Mouse (Mus musculus): Measurements from ENCODE around the gene Cfap44. TPM values are rescaled to one million over a fixed set of nuclear protein-coding genes. Genes with fewer than 3 reads are reported as not detected.

The Cfap44 gene
- polyA plus RNA-seq, 1 experiment from 2014 or later = 2.9 TPM

DNA sequence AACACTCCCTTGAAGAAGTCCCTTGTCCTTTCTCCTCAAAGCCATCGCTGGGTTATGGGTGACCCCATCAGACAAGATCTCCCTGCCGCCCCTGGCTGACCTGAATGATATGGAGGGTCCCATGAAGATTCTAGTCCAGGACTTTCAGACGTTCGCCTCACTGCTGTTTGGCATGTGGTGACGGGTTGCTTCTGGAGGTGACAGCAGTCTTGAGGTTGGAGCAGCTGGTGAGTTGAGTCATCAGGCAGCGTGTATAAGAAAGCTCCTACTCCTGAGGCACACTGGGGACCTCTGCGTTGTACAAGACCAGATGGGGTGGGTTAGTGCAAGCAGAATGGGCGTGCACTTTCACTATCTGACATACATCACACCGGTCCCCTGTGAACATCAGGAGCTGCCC is 92.0 kb downstream of the Cfap44 start:
- peaks cover 5% of the 10 kb centered on the region for H3K36me3 ChIP-seq (ENCODE audit: control insufficient read depth, insufficient read depth)
- WGBS = 75% methylated on average over 9 of the region's 9 CpGs
- H3K27ac ChIP-seq (ENCODE audit: low read length) = no peak overlapping the region
- no peak for ATAC-seq
- peaks cover 12% of the 10 kb centered on the region for H3K4me1 ChIP-seq (replicated peaks; ENCODE audit: control insufficient read depth, insufficient read depth, low read length)
- no peaks in the 10 kb centered on the region for H3K27me3 ChIP-seq (replicated peaks; ENCODE audit: control insufficient read depth, insufficient read depth, low read length)
- H3K9ac ChIP-seq (replicated peaks; ENCODE audit: low read depth, low read length) = no peak overlapping the region
- H3K4me2 ChIP-seq (ENCODE audit: low read length) = no peak overlapping the region
- no peaks in the 10 kb centered on the region for H3K9me3 ChIP-seq (ENCODE audit: control insufficient read depth, low read length)
- H3K4me3 ChIP-seq (replicated peaks; ENCODE audit: low read length) = no peak overlapping the region

DNA sequence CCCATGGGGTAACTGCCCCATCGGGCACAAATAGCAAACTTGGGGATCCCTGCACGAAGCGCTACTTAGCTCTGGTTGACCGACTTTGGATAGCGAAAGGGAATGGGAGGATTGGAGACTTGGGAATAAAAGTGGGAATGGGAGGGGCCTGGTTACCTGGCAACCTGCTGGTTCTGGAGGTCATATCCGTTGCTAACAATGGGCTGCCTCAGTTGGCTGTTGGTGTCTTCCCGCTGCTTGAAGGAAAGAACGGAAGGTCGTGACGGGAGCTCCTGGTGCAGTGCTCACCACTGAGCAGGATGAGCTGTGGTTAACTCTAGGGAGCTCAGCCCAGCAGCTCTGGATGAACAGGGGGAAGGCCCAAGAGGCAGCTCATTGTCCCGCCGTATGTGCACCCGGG is 92.6 kb downstream of the Cfap44 start:
- Histone ChIP-seq H3K36me3 (ENCODE audit: control insufficient read depth, insufficient read depth) (peaks cover 9% of the 10 kb centered on the region), H3K4me1 (replicated peaks; ENCODE audit: control insufficient read depth, insufficient read depth, low read length) (peaks cover 8% of the 10 kb centered on the region), H3K4me3 (replicated peaks; ENCODE audit: low read length) (no peak overlapping the region), H3K4me2 (ENCODE audit: low read length) (no peak overlapping the region), H3K9me3 (ENCODE audit: control insufficient read depth, low read length) (no peaks in the 10 kb centered on the region), H3K27me3 (replicated peaks; ENCODE audit: control insufficient read depth, insufficient read depth, low read length) (no peaks in the 10 kb centered on the region), H3K9ac (replicated peaks; ENCODE audit: low read depth, low read length) (no peak overlapping the region), H3K27ac (ENCODE audit: low read length) (no peak overlapping the region)
- ATAC-seq = no peak
- 62% methylated on average over 13 of the region's 13 CpGs for WGBS

DNA sequence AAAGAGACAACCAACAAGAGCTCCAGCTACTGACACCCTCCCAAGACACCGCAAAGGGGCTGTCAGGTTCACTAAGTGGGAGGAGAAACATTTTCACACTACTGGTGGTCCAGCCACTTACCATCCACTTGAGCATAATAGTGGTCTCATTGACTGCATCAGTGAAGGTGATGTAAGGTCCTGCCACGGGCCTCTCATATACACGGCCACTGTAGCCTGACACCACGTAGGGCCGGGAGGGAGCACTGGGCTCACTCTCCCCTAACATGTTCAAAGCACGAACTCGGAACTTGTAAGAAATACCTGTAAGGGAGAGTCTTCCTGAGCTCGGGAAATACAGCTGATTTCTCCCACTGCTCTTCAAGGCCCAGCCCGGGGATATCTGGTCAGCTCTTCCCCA is 96.5 kb downstream of the Cfap44 start:
- peaks cover 12% of the 10 kb centered on the region for H3K36me3 ChIP-seq (ENCODE audit: control insufficient read depth, insufficient read depth)
- H3K27ac ChIP-seq (ENCODE audit: low read length) = no peak overlapping the region
- H3K4me3 ChIP-seq (replicated peaks; ENCODE audit: low read length) = no peak overlapping the region
- no peak for ATAC-seq
- H3K9me3 ChIP-seq (ENCODE audit: control insufficient read depth, low read length) = no peaks in the 10 kb centered on the region
- no peak overlapping the region for H3K9ac ChIP-seq (replicated peaks; ENCODE audit: low read depth, low read length)
- H3K27me3 ChIP-seq (replicated peaks; ENCODE audit: control insufficient read depth, insufficient read depth, low read length) = no peaks in the 10 kb centered on the region
- no peak overlapping the region for H3K4me2 ChIP-seq (ENCODE audit: low read length)
- peaks cover 29% of the 10 kb centered on the region for H3K4me1 ChIP-seq (replicated peaks; ENCODE audit: control insufficient read depth, insufficient read depth, low read length)
- WGBS = 86% methylated on average over 9 of the region's 9 CpGs

DNA sequence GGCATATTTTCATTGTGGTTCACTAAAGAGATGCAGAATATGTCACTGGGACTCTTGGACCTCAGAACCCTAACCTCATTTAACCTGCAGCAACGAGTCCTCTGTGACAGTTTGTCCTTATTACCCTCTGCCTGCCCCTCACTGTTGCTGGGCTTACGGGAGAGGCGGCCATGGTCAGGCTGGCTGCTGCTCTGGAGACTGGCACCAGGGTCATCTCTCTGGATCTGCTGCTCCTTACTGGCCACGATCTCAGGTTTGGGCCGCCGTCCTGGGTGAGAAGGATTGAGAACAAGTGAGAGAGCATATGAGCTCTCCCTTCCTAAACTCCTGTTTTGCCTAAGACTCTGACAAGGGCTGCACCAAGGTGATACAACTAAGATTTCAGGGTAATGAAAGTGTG is 97.6 kb downstream of the Cfap44 start:
- Histone ChIP-seq H3K4me1 (replicated peaks; ENCODE audit: control insufficient read depth, insufficient read depth, low read length) (peaks cover 22% of the 10 kb centered on the region), H3K4me3 (replicated peaks; ENCODE audit: low read length) (no peak overlapping the region), H3K27ac (ENCODE audit: low read length) (no peak overlapping the region), H3K9ac (replicated peaks; ENCODE audit: low read depth, low read length) (no peak overlapping the region), H3K36me3 (ENCODE audit: control insufficient read depth, insufficient read depth) (peaks cover 12% of the 10 kb centered on the region), H3K4me2 (ENCODE audit: low read length) (no peak overlapping the region), H3K9me3 (ENCODE audit: control insufficient read depth, low read length) (no peaks in the 10 kb centered on the region), H3K27me3 (replicated peaks; ENCODE audit: control insufficient read depth, insufficient read depth, low read length) (no peaks in the 10 kb centered on the region)
- ATAC-seq = no peak
- 89% methylated on average over 6 of the region's 6 CpGs for WGBS

DNA sequence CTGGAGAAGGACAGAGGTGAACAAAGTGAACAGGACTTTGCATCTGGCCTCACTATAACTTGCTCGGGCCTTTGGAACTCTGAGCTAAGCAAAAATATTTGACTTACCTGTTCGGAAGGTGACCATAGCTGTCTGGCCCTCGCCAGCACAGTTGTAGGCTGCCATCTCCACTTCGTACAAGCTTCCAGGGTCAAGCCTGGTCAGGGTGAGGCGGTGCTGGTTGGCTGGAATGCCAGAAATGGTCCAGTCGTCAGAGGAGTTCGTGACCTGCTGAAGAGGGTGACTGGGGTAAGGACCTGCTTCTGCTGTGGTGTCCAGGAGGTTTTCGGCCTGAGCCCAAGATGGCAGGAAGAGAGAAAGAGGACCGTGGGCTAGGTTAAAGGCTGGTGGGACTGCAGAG is 98.1 kb downstream of the Cfap44 start:
- Histone ChIP-seq H3K4me1 (replicated peaks; ENCODE audit: control insufficient read depth, insufficient read depth, low read length) (peaks cover 22% of the 10 kb centered on the region), H3K9ac (replicated peaks; ENCODE audit: low read depth, low read length) (no peak overlapping the region), H3K4me3 (replicated peaks; ENCODE audit: low read length) (no peak overlapping the region), H3K9me3 (ENCODE audit: control insufficient read depth, low read length) (no peaks in the 10 kb centered on the region), H3K27me3 (replicated peaks; ENCODE audit: control insufficient read depth, insufficient read depth, low read length) (no peaks in the 10 kb centered on the region), H3K36me3 (ENCODE audit: control insufficient read depth, insufficient read depth) (peaks cover 12% of the 10 kb centered on the region), H3K27ac (ENCODE audit: low read length) (peak overlapping the region; percentile 57; the same call in 1 of the 2 replicates), H3K4me2 (ENCODE audit: low read length) (no peak overlapping the region)
- WGBS = 90% methylated on average over 9 of the region's 9 CpGs
- ATAC-seq = no peak

DNA sequence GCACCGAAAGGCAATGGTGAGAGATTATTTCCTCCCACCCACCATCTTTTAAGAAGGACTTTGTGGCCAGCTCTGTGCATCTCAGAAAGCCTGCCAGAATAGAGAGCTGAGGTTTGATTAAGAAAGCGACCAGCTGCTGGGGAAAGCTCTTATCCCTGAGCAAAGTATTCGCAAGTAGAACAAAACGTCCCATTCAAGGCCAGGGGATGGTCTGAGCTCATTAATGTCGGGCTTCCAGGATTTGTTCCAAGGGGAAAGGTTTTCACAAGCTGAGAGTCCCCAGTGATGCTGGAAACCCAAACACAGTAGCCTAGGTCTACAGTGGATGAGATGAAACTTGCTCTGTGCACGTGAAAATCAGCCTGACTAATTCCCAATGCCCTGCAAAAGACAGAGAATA is 99.3 kb downstream of the Cfap44 start:
- peak; percentile 69 for ATAC-seq
- Histone ChIP-seq H3K4me3 (replicated peaks; ENCODE audit: low read length) (no peak overlapping the region), H3K27ac (ENCODE audit: low read length) (peak overlapping the region; percentile 30), H3K9me3 (ENCODE audit: control insufficient read depth, low read length) (no peaks in the 10 kb centered on the region), H3K9ac (replicated peaks; ENCODE audit: low read depth, low read length) (no peak overlapping the region), H3K27me3 (replicated peaks; ENCODE audit: control insufficient read depth, insufficient read depth, low read length) (no peaks in the 10 kb centered on the region), H3K4me1 (replicated peaks; ENCODE audit: control insufficient read depth, insufficient read depth, low read length) (peaks cover 22% of the 10 kb centered on the region), H3K36me3 (ENCODE audit: control insufficient read depth, insufficient read depth) (peaks cover 19% of the 10 kb centered on the region), H3K4me2 (ENCODE audit: low read length) (no peak overlapping the region)
- 3% methylated on average over 6 of the region's 6 CpGs for WGBS

DNA sequence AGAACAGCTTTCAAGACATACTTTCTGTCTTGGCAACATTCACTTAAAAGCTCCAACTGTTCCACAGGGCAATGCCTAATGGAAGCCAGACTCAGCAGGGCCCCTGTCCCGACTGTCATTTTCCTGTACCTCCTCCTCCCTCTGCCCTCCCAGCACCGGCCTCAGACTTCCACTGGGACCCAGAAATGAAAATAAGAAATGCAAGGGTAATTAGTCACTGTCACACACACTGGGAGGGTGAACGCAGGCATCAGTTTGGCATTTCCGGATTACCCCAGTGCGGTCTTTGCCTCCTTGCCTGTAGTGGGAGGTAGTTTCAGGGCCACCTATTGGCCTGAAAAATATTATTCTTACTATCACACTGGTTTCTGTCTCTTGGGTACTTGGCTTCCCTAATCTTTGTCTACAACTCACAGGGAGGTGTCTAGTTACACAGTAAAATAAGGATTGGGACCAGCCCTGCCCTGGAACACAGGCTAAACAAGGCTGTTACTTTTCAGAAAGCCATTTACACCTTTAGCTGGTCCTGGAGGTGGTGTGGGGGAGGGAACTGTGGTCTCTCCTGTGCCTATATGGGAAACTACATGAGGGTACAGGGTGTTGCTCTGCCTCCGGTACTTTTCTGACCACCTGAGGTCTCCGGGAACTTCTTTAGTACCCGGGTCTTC is 100.0 kb downstream of the Cfap44 start:
- WGBS = 24% methylated on average over 8 of the region's 8 CpGs
- peak; percentile 74 for ATAC-seq
- no peak overlapping the region for H3K4me2 ChIP-seq (ENCODE audit: low read length)
- no peak overlapping the region for H3K4me3 ChIP-seq (replicated peaks; ENCODE audit: low read length)
- peak overlapping the region; percentile 20 for H3K27ac ChIP-seq (ENCODE audit: low read length)
- no peaks in the 10 kb centered on the region for H3K27me3 ChIP-seq (replicated peaks; ENCODE audit: control insufficient read depth, insufficient read depth, low read length)
- H3K36me3 ChIP-seq (ENCODE audit: control insufficient read depth, insufficient read depth) = peaks cover 24% of the 10 kb centered on the region
- H3K4me1 ChIP-seq (replicated peaks; ENCODE audit: control insufficient read depth, insufficient read depth, low read length) = peaks cover 22% of the 10 kb centered on the region
- H3K9me3 ChIP-seq (ENCODE audit: control insufficient read depth, low read length) = no peaks in the 10 kb centered on the region
- H3K9ac ChIP-seq (replicated peaks; ENCODE audit: low read depth, low read length) = no peak overlapping the region

DNA sequence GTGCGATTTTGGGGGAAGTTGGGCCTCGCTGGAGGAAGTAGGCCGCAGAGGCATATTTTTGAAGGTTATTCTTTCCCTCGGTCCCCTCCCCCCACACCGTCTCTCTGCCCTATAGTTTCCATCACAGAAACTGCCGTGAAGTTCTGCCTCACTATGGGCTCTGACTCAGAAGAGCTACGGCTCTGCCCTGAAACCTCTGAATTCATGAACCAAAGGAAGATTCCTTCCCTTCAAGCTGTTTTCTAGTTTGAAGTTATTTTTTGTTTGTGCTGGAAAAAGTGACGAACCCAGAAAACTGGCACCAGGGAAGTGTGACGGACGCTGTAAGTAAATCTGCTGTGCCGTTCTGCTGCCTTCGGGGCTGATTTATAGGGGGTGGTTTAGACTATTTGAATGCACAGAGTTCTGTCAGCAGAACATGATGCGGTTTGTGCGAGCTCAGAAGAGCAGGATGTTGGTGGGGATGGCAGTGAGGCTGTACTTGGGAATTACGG is 102.4 kb downstream of the Cfap44 start:
- Histone ChIP-seq H3K9ac (replicated peaks; ENCODE audit: low read depth, low read length) (no peak overlapping the region), H3K4me1 (replicated peaks; ENCODE audit: control insufficient read depth, insufficient read depth, low read length) (peaks cover 22% of the 10 kb centered on the region), H3K4me3 (replicated peaks; ENCODE audit: low read length) (no peak overlapping the region), H3K27me3 (replicated peaks; ENCODE audit: control insufficient read depth, insufficient read depth, low read length) (no peaks in the 10 kb centered on the region), H3K4me2 (ENCODE audit: low read length) (no peak overlapping the region), H3K27ac (ENCODE audit: low read length) (no peak overlapping the region), H3K36me3 (ENCODE audit: control insufficient read depth, insufficient read depth) (peaks cover 21% of the 10 kb centered on the region), H3K9me3 (ENCODE audit: control insufficient read depth, low read length) (no peaks in the 10 kb centered on the region)
- 68% methylated on average over 15 of the region's 15 CpGs for WGBS
- ATAC-seq = no peak

DNA sequence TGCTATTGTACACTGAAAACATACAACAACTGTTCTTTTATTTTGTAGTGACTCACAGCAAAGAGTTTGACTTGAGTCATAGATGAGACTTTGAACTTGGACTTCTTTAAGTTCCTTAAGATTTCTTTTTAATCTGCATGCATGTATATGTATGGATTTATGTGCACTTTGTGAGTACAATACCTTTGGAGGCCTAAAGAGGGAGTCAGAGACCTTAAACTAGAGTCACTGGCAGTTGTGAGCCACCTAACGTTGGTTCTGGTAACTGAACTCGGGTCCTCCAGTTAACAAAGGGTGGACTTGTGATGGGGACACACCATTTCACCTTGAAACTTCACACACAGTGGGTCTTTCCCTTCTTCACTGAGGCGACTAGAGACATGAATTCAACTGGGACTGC is 103.9 kb downstream of the Cfap44 start:
- no peak for ATAC-seq
- Histone ChIP-seq H3K9me3 (ENCODE audit: control insufficient read depth, low read length) (no peaks in the 10 kb centered on the region), H3K27ac (ENCODE audit: low read length) (no peak overlapping the region), H3K4me2 (ENCODE audit: low read length) (no peak overlapping the region), H3K36me3 (ENCODE audit: control insufficient read depth, insufficient read depth) (peaks cover 19% of the 10 kb centered on the region), H3K27me3 (replicated peaks; ENCODE audit: control insufficient read depth, insufficient read depth, low read length) (no peaks in the 10 kb centered on the region), H3K4me3 (replicated peaks; ENCODE audit: low read length) (no peak overlapping the region), H3K4me1 (replicated peaks; ENCODE audit: control insufficient read depth, insufficient read depth, low read length) (peaks cover 22% of the 10 kb centered on the region), H3K9ac (replicated peaks; ENCODE audit: low read depth, low read length) (no peak overlapping the region)
- 95% methylated on average over 3 of the region's 3 CpGs for WGBS

DNA sequence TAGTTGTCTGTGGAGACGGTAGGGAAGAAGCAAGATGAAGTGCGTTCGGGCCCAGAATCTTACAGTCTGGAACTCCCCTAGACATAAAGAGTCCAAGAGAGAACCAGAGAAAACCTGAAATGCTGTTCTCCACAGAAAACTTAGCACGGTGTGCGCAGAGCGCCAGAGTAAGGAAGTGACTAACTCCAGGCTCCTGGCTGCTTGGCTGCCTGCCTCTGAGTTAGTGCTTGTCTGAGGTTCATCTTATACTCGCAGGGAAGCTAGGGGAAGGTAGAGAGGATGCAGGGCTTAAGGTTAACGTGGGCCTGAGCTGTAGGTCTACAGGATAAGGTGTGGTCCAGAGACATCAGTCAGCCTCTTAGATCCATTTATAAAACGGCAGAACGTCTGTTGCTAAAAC is 107.2 kb downstream of the Cfap44 start:
- ATAC-seq = no peak
- Histone ChIP-seq H3K4me1 (replicated peaks; ENCODE audit: control insufficient read depth, insufficient read depth, low read length) (peaks cover 5% of the 10 kb centered on the region; the same call in 1 of the 2 replicates), H3K4me2 (ENCODE audit: low read length) (no peak overlapping the region), H3K4me3 (replicated peaks; ENCODE audit: low read length) (no peak overlapping the region), H3K27ac (ENCODE audit: low read length) (no peak overlapping the region), H3K9me3 (ENCODE audit: control insufficient read depth, low read length) (no peaks in the 10 kb centered on the region), H3K9ac (replicated peaks; ENCODE audit: low read depth, low read length) (no peak overlapping the region), H3K36me3 (ENCODE audit: control insufficient read depth, insufficient read depth) (peaks cover 16% of the 10 kb centered on the region), H3K27me3 (replicated peaks; ENCODE audit: control insufficient read depth, insufficient read depth, low read length) (no peaks in the 10 kb centered on the region)
- WGBS = 90% methylated on average over 10 of the region's 10 CpGs
